7 mouse cellular contexts compared by ENCODE assay signal in genomic region chr6:120903450-120903912, GRCm38 (mm10). TPM values are rescaled to one million over a fixed set of nuclear protein-coding genes. Genes with fewer than 3 reads are reported as not detected.
DNase-seq lines count a peak whose midpoint lies in the region; ATAC-seq and TF ChIP-seq lines count a peak whose summit lies in the region.

No protein-coding gene starts in this region.

- no peaks in the 10 kb centered on the region for H3K4me1 ChIP-seq in midbrain, embryonic 11.5 days (ENCODE audit: control insufficient read depth, insufficient read depth, low read length)
- H3K4me1 ChIP-seq in midbrain, embryonic 16.5 days (ENCODE audit: control insufficient read depth, insufficient read depth, low read length) = no peaks in the 10 kb centered on the region
- no peaks in the 10 kb centered on the region for H3K4me1 ChIP-seq in intestine, embryonic 16.5 days (ENCODE audit: control insufficient read depth, insufficient read depth, low read length)
- H3K4me1 ChIP-seq in lung, embryonic 15.5 days = no peaks in the 10 kb centered on the region
- H3K4me1 ChIP-seq in stomach, postnatal 0 days (replicated peaks; ENCODE audit: control insufficient read depth, insufficient read depth) = no peaks in the 10 kb centered on the region

- 56% methylated on average over 5 of the region's 5 CpGs for WGBS in midbrain, embryonic 11.5 days
- 59% methylated on average over 5 of the region's 5 CpGs for WGBS in midbrain, embryonic 16.5 days
- WGBS in intestine, embryonic 16.5 days = 48% methylated on average over 5 of the region's 5 CpGs
- 39% methylated on average over 5 of the region's 5 CpGs for whole genome bisulfite sequencing in lung, embryonic 15.5 days
- WGBS in stomach, postnatal 0 days = 36% methylated on average over 5 of the region's 5 CpGs

- peak; percentile 75 for TF ChIP-seq CTCF in stomach, postnatal 0 days (IDR thresholded peaks at IDR 0.05; ENCODE audit: low read depth)

- H3K9ac ChIP-seq in midbrain, embryonic 11.5 days (ENCODE audit: low read length) = no peak overlapping the region
- no peak overlapping the region for H3K9ac ChIP-seq in midbrain, embryonic 16.5 days (ENCODE audit: low read depth, low read length)
- H3K9ac ChIP-seq in intestine, embryonic 16.5 days (ENCODE audit: low read depth, low read length) = no peak overlapping the region
- no peak overlapping the region for H3K9ac ChIP-seq in lung, embryonic 15.5 days
- no peak overlapping the region for H3K9ac ChIP-seq in stomach, postnatal 0 days (ENCODE audit: low read length)

- H3K4me3 ChIP-seq in midbrain, embryonic 11.5 days (ENCODE audit: low read depth, low read length) = no peak overlapping the region
- H3K4me3 ChIP-seq in midbrain, embryonic 16.5 days (ENCODE audit: low read depth, low read length) = no peak overlapping the region
- no peak overlapping the region for H3K4me3 ChIP-seq in intestine, embryonic 16.5 days (ENCODE audit: low read length)
- no peak overlapping the region for H3K4me3 ChIP-seq in lung, embryonic 15.5 days
- no peak overlapping the region for H3K4me3 ChIP-seq in stomach, postnatal 0 days (ENCODE audit: low read depth, low read length)

- no peaks in the 10 kb centered on the region for H3K36me3 ChIP-seq in midbrain, embryonic 11.5 days (ENCODE audit: control insufficient read depth, insufficient read depth, low read length)
- no peaks in the 10 kb centered on the region for H3K36me3 ChIP-seq in midbrain, embryonic 16.5 days (ENCODE audit: control insufficient read depth, insufficient read depth, low read length)
- H3K36me3 ChIP-seq in intestine, embryonic 16.5 days (ENCODE audit: control insufficient read depth, insufficient read depth, low read length) = no peaks in the 10 kb centered on the region
- no peaks in the 10 kb centered on the region for H3K36me3 ChIP-seq in lung, embryonic 15.5 days
- no peaks in the 10 kb centered on the region for H3K36me3 ChIP-seq in stomach, postnatal 0 days (ENCODE audit: control insufficient read depth, insufficient read depth, low read length)

- H3K4me2 ChIP-seq in midbrain, embryonic 11.5 days = no peak overlapping the region
- no peak overlapping the region for H3K4me2 ChIP-seq in midbrain, embryonic 16.5 days (ENCODE audit: low read length)
- H3K4me2 ChIP-seq in intestine, embryonic 16.5 days (ENCODE audit: low read depth, low read length) = no peak overlapping the region
- no peak overlapping the region for H3K4me2 ChIP-seq in lung, embryonic 15.5 days
- H3K4me2 ChIP-seq in stomach, postnatal 0 days (replicated peaks; ENCODE audit: low read depth) = no peak overlapping the region

- no peak overlapping the region for H3K27ac ChIP-seq in midbrain, embryonic 11.5 days (ENCODE audit: low read depth, low read length)
- H3K27ac ChIP-seq in midbrain, embryonic 16.5 days (ENCODE audit: low read length) = no peak overlapping the region
- no peak overlapping the region for H3K27ac ChIP-seq in intestine, embryonic 16.5 days (ENCODE audit: low read length)
- H3K27ac ChIP-seq in lung, embryonic 15.5 days = no peak overlapping the region
- no peak overlapping the region for H3K27ac ChIP-seq in stomach, postnatal 0 days (replicated peaks)

- ATAC-seq in midbrain, embryonic 11.5 days (ENCODE audit: low FRiP score) = peak; percentile 69
- no peak for ATAC-seq in midbrain, embryonic 16.5 days
- peak; percentile 88 for ATAC-seq in intestine, embryonic 16.5 days
- ATAC-seq in lung, embryonic 15.5 days (ENCODE audit: borderline replicate concordance, extremely low read depth, low FRiP score, low TSS enrichment) = peak; percentile 40; the same call in 1 of the 2 replicates
- ATAC-seq in stomach, postnatal 0 days (ENCODE audit: low FRiP score, low TSS enrichment) = peak; percentile 63

- peak; percentile 87 for DNase-seq in midbrain, embryonic 11.5 days (ENCODE audit: low spot score, missing footprints)
- DNase-seq in adrenal gland, postnatal 10 days = peak; percentile 48
- DNase-seq in stomach, postnatal 0 days (ENCODE audit: low spot score) = peak; percentile 52
- DNase-seq in right cerebral cortex, postnatal 4 days = no peak

- TF ChIP-seq EP300 in stomach, postnatal 0 days (optimal IDR thresholded peaks at IDR 0.05) = no peak

- H3K9me3 ChIP-seq in midbrain, embryonic 11.5 days (ENCODE audit: control insufficient read depth, low read length) = no peaks in the 10 kb centered on the region
- no peaks in the 10 kb centered on the region for H3K9me3 ChIP-seq in midbrain, embryonic 16.5 days (replicated peaks; ENCODE audit: control insufficient read depth, low read length, poor library complexity, severe bottlenecking)
- no peaks in the 10 kb centered on the region for H3K9me3 ChIP-seq in intestine, embryonic 16.5 days (ENCODE audit: control insufficient read depth, low read length)
- H3K9me3 ChIP-seq in lung, embryonic 15.5 days = no peaks in the 10 kb centered on the region
- no peaks in the 10 kb centered on the region for H3K9me3 ChIP-seq in stomach, postnatal 0 days (ENCODE audit: control insufficient read depth, low read length)

- no peaks in the 10 kb centered on the region for H3K27me3 ChIP-seq in midbrain, embryonic 11.5 days (ENCODE audit: control insufficient read depth, insufficient read depth, low read length)
- H3K27me3 ChIP-seq in midbrain, embryonic 16.5 days (ENCODE audit: control insufficient read depth, insufficient read depth, low read depth, low read length) = no peaks in the 10 kb centered on the region
- H3K27me3 ChIP-seq in intestine, embryonic 16.5 days (replicated peaks; ENCODE audit: control insufficient read depth, insufficient read depth, low read length) = no peaks in the 10 kb centered on the region
- H3K27me3 ChIP-seq in lung, embryonic 15.5 days = no peaks in the 10 kb centered on the region
- no peaks in the 10 kb centered on the region for H3K27me3 ChIP-seq in stomach, postnatal 0 days (ENCODE audit: control insufficient read depth, insufficient read depth, low read length)

RNA-seq across cellular contexts. Expression of gene Bid, which starts 13.2 kb away (rescaled TPM):
- polyA plus RNA-seq in midbrain, embryonic 11.5 days (2014; fragmentation: Nextera tagmentation; extraction: Ambion mirVana) = 16.3 and 17.6 TPM in 2 replicates
- polyA plus RNA-seq in midbrain, embryonic 16.5 days (2015; fragmentation: Nextera tagmentation; extraction: Ambion mirVana) = 49.3 and 51.5 TPM in 2 replicates
- total RNA-seq in adrenal gland, postnatal 10 days (2021) = 1 to 10 TPM; 6.4 to 7.0 TPM
- 22.6 and 23.7 TPM in 2 replicates for polyA plus RNA-seq in intestine, embryonic 16.5 days (2015; fragmentation: Nextera tagmentation; extraction: Ambion mirVana)
- 16.9 and 17.8 TPM in 2 replicates for polyA plus RNA-seq in lung, embryonic 15.5 days (2015; fragmentation: Nextera tagmentation; extraction: Ambion mirVana)
- polyA plus RNA-seq in stomach, postnatal 0 days (2015; fragmentation: Nextera tagmentation; extraction: Ambion mirVana) = 21.6 and 21.8 TPM in 2 replicates
